Mouse (Mus musculus): ENCODE results near the gene Muc1. TPM values are rescaled to one million over a fixed set of nuclear protein-coding genes. Genes with fewer than 3 reads are reported as not detected.
A peak's percentile ranks its signal among the peaks of the same experiment; 100 is the strongest.
"Not testable (repeated sequence)": the region's sequence is repeated elsewhere in the genome, so short reads cannot be mapped to it uniquely, and the experiment has no call there.

The Muc1 gene
- polyA plus RNA-seq, 1 experiment from 2014 or later = 0.40 TPM

GRCm38 (mm10) chr3:89214681-89215411, 14.0 kb upstream of the Muc1 start, which contains the start of gene Thbs3:
Gene Thbs3 (plus strand): TSS chr3:89215180.
- Histone ChIP-seq H3K4me1 (ENCODE audit: insufficient read depth) (peaks cover 12% of the 10 kb centered on the region), H3K36me3 (replicated peaks; ENCODE audit: insufficient read depth, low read length) (peaks cover 5% of the 10 kb centered on the region; the same call in 1 of the 2 replicates), H3K27ac (ENCODE audit: low read depth) (peak within 1 kb of the TSS; percentile 66), H3K9me3 (ENCODE audit: low read length) (no peaks in the 10 kb centered on the region), H3K9ac (replicated peaks) (peak within 1 kb of the TSS; percentile 57), H3K4me3 (ENCODE audit: low read depth, low read length) (peak within 1 kb of the TSS; percentile 62), H3K4me2 (ENCODE audit: low read depth, low read length) (peak within 1 kb of the TSS; percentile 92), H3K27me3 (ENCODE audit: insufficient read depth, low read length) (peaks cover 8% of the 10 kb centered on the region; the same call in 1 of the 2 replicates)
- TF ChIP-seq EP300 (IDR thresholded peaks at IDR 0.05; ENCODE audit: low read depth) = no peak
- TF ChIP-seq CTCF (IDR thresholded peaks at IDR 0.05; ENCODE audit: low read depth) = no peak
- 4% methylated on average over 18 of the region's 19 CpGs for WGBS (ENCODE audit: insufficient replicate concordance)
- ATAC-seq = no peak
- no peak for DNase-seq

- peaks cover 8% of the 10 kb centered on the region; the same call in 1 of the 2 replicates for H3K27me3 ChIP-seq (ENCODE audit: insufficient read depth, low read length)
- H3K4me2 ChIP-seq (ENCODE audit: low read depth, low read length) = no peak overlapping the region
- 0% methylated on average over 6 of the region's 6 CpGs for whole genome bisulfite sequencing (ENCODE audit: insufficient replicate concordance)
- H3K27ac ChIP-seq (ENCODE audit: low read depth) = no peak overlapping the region
- TF ChIP-seq CTCF (IDR thresholded peaks at IDR 0.05; ENCODE audit: low read depth) = peak; percentile 98
- TF ChIP-seq EP300 (IDR thresholded peaks at IDR 0.05; ENCODE audit: low read depth) = no peak
- DNase-seq = peak; percentile 87
- peaks cover 12% of the 10 kb centered on the region for H3K4me1 ChIP-seq (ENCODE audit: insufficient read depth)
- no peak overlapping the region for H3K9ac ChIP-seq (replicated peaks)
- no peaks in the 10 kb centered on the region for H3K9me3 ChIP-seq (ENCODE audit: low read length)
- H3K36me3 ChIP-seq (replicated peaks; ENCODE audit: insufficient read depth, low read length) = no peaks in the 10 kb centered on the region
- no peak overlapping the region for H3K4me3 ChIP-seq (ENCODE audit: low read depth, low read length)
- ATAC-seq = peak; percentile 46
These were observed 13.0 kb upstream of the Muc1 start for GRCm38 (mm10) chr3:89215853-89216252.

GRCm38 (mm10) chr3:89216407-89216806, 12.4 kb upstream of the Muc1 start:
- not testable (repeated sequence) for H3K27ac ChIP-seq (ENCODE audit: low read depth); ATAC-seq; DNase-seq; H3K4me3 ChIP-seq (ENCODE audit: low read depth, low read length); H3K36me3 ChIP-seq (replicated peaks; ENCODE audit: insufficient read depth, low read length); H3K27me3 ChIP-seq (ENCODE audit: insufficient read depth, low read length); H3K9ac ChIP-seq (replicated peaks); H3K9me3 ChIP-seq (ENCODE audit: low read length); H3K4me2 ChIP-seq (ENCODE audit: low read depth, low read length)
- H3K4me1 ChIP-seq (ENCODE audit: insufficient read depth) = peaks cover 12% of the 10 kb centered on the region
- WGBS (ENCODE audit: insufficient replicate concordance) = 55% methylated on average over 7 of the region's 7 CpGs

- Histone ChIP-seq H3K36me3 (replicated peaks; ENCODE audit: insufficient read depth, low read length) (no peaks in the 10 kb centered on the region), H3K4me3 (ENCODE audit: low read depth, low read length) (no peak overlapping the region), H3K9ac (replicated peaks) (no peak overlapping the region), H3K9me3 (ENCODE audit: low read length) (no peaks in the 10 kb centered on the region), H3K4me1 (ENCODE audit: insufficient read depth) (peaks cover 9% of the 10 kb centered on the region), H3K4me2 (ENCODE audit: low read depth, low read length) (no peak overlapping the region), H3K27me3 (ENCODE audit: insufficient read depth, low read length) (peaks cover 8% of the 10 kb centered on the region; the same call in 1 of the 2 replicates), H3K27ac (ENCODE audit: low read depth) (no peak overlapping the region)
- ATAC-seq = no peak
- TF ChIP-seq EP300 (IDR thresholded peaks at IDR 0.05; ENCODE audit: low read depth) (no peak), CTCF (IDR thresholded peaks at IDR 0.05; ENCODE audit: low read depth) (no peak)
- no peak for DNase-seq
- 79% methylated on average over 1 of the region's 1 CpGs for WGBS (ENCODE audit: insufficient replicate concordance)
These were observed 10.6 kb upstream of the Muc1 start for GRCm38 (mm10) chr3:89218271-89218670.

GRCm38 (mm10) chr3:89219546-89219945, 9.3 kb upstream of the Muc1 start:
- Histone ChIP-seq H3K36me3 (replicated peaks; ENCODE audit: insufficient read depth, low read length) (no peaks in the 10 kb centered on the region), H3K27me3 (ENCODE audit: insufficient read depth, low read length) (peaks cover 8% of the 10 kb centered on the region; the same call in 1 of the 2 replicates), H3K9me3 (ENCODE audit: low read length) (no peaks in the 10 kb centered on the region), H3K27ac (ENCODE audit: low read depth) (no peak overlapping the region), H3K9ac (replicated peaks) (no peak overlapping the region), H3K4me1 (ENCODE audit: insufficient read depth) (peaks cover 5% of the 10 kb centered on the region), H3K4me3 (ENCODE audit: low read depth, low read length) (no peak overlapping the region), H3K4me2 (ENCODE audit: low read depth, low read length) (no peak overlapping the region)
- TF ChIP-seq EP300 (IDR thresholded peaks at IDR 0.05; ENCODE audit: low read depth) = no peak
- TF ChIP-seq CTCF (IDR thresholded peaks at IDR 0.05; ENCODE audit: low read depth) = no peak
- DNase-seq (no peak), ATAC-seq (no peak)
- WGBS (ENCODE audit: insufficient replicate concordance) = 30% methylated on average over 8 of the region's 8 CpGs

- Histone ChIP-seq H3K9ac (replicated peaks) (no peak overlapping the region), H3K4me2 (ENCODE audit: low read depth, low read length) (no peak overlapping the region), H3K4me3 (ENCODE audit: low read depth, low read length) (no peak overlapping the region), H3K27ac (ENCODE audit: low read depth) (no peak overlapping the region), H3K27me3 (ENCODE audit: insufficient read depth, low read length) (peaks cover 14% of the 10 kb centered on the region), H3K9me3 (ENCODE audit: low read length) (no peaks in the 10 kb centered on the region), H3K36me3 (replicated peaks; ENCODE audit: insufficient read depth, low read length) (no peaks in the 10 kb centered on the region), H3K4me1 (ENCODE audit: insufficient read depth) (no peaks in the 10 kb centered on the region)
- 84% methylated on average over 5 of the region's 5 CpGs for WGBS (ENCODE audit: insufficient replicate concordance)
- ATAC-seq (no peak), DNase-seq (no peak)
- TF ChIP-seq CTCF (IDR thresholded peaks at IDR 0.05; ENCODE audit: low read depth) = no peak
- no peak for TF ChIP-seq EP300 (IDR thresholded peaks at IDR 0.05; ENCODE audit: low read depth)
These were observed 7.7 kb upstream of the Muc1 start for GRCm38 (mm10) chr3:89221167-89221566.

All from liver, postnatal 0 days (tissue).